Mouse (Mus musculus): ENCODE results near the gene Itgb3.

- TF ChIP-seq CEBPB (IDR thresholded peaks at IDR 0.05; ENCODE audit: insufficient read depth, poor library complexity, severe bottlenecking) (no peak), POLR2A (IDR thresholded peaks at IDR 0.05; ENCODE audit: insufficient read length, low read depth) (peak; percentile 44), MAX (IDR thresholded peaks at IDR 0.05; ENCODE audit: low read depth) (no peak), REST (IDR thresholded peaks at IDR 0.05; ENCODE audit: insufficient read depth, insufficient read length) (no peak), POLR2AphosphoS2 (IDR thresholded peaks at IDR 0.05; ENCODE audit: insufficient read length, low read depth) (peak; percentile 90), TCF12 (IDR thresholded peaks at IDR 0.05; ENCODE audit: insufficient read depth, poor library complexity, severe bottlenecking) (no peak), USF1 (IDR thresholded peaks at IDR 0.05; ENCODE audit: low read depth) (no peak), MYOG (IDR thresholded peaks at IDR 0.05; ENCODE audit: control insufficient read depth in 1 of 3, insufficient read depth in 1 of 3, insufficient read length in 2 of 3, low read depth in 2 of 3) (no peak), E2F4 (IDR thresholded peaks at IDR 0.05; ENCODE audit: insufficient read depth) (no peak), SRF (IDR thresholded peaks at IDR 0.05; ENCODE audit: control insufficient read depth, insufficient read length, low read depth) (no peak)
Measured at GRCm38 (mm10) chr11:104587904-104588303, 19.9 kb upstream of the Itgb3 start.
